Mouse (Mus musculus): Measurements from ENCODE around the gene Wfdc13.

- no peak for TF ChIP-seq CTCF (IDR thresholded peaks at IDR 0.05; ENCODE audit: low read depth, low read length)
- no peak for TF ChIP-seq POLR2A (IDR thresholded peaks at IDR 0.05; ENCODE audit: borderline replicate concordance, low read depth, low read length)
Observed at GRCm38 (mm10) chr2:164638696-164639095, 46.2 kb upstream of the Wfdc13 start, which contains the start of gene Wfdc16.

All from bone marrow macrophage, adult 2 months (primary cell).